Mouse (Mus musculus): ENCODE data around the gene Cd24a. TPM values are rescaled to one million over a fixed set of nuclear protein-coding genes. Genes with fewer than 3 reads are reported as not detected.

Cd24a gene
- polyA plus RNA-seq, 1 experiment: 1,229 TPM

DNA sequence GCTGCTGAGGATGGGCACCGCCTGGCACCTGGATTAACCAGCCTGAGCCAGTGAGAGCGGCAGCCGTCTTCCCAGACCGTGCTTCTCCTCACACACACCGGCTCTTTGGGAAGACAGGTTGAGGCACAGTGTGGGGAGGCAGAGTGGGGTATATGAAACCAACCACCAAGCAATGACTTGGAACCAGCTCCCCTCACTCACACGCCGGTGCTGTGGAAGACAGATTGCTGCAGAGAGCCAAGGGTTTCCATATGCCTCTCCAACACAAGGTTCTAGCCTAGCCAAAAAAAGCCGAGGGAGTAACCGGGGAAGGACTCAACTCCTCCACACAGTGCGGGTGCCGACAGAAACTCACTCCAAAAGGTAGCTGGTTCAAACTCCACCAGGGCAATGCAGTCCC, 18.8 kb upstream of the Cd24a start:
- no peak for TF ChIP-seq POLR2A (IDR thresholded peaks at IDR 0.05; ENCODE audit: borderline replicate concordance, extremely low read depth, insufficient read depth, insufficient read length, poor library complexity, severe bottlenecking)
- TF ChIP-seq CTCF (IDR thresholded peaks at IDR 0.05; ENCODE audit: borderline replicate concordance, extremely low read depth, insufficient read depth, insufficient read length): no peak
- peak; percentile 39 for DNase-seq (ENCODE audit: low read depth)

GRCm38 (mm10) chr10:43560765-43561164, 17.3 kb upstream of the Cd24a start:
- TF ChIP-seq CTCF (IDR thresholded peaks at IDR 0.05; ENCODE audit: borderline replicate concordance, extremely low read depth, insufficient read depth, insufficient read length) (no peak; the same call in 1 of the 2 replicates), POLR2A (IDR thresholded peaks at IDR 0.05; ENCODE audit: borderline replicate concordance, extremely low read depth, insufficient read depth, insufficient read length, poor library complexity, severe bottlenecking) (no peak)
- DNase-seq (ENCODE audit: low read depth): no peak

DNA sequence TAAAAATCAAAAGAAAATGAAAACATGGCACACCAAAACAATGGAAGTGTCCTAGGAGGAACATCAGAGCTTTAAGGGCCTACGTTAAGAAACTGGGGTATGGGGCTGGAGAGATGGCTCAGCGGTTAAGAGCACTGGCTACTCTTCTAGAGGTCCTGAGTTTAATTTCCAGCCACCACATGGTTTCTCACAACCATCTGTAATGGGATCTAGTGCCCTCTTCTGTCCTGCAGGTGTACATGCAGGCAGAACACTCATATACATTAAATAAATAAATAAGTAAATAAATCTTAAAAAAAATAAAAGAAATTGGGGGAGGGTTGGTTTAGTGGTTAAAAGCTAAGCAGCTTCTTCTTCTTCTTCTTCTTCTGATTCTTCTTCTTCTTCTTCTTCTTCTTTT, 16.8 kb upstream of the Cd24a start:
- no peak for DNase-seq (ENCODE audit: low read depth)
- TF ChIP-seq CTCF (IDR thresholded peaks at IDR 0.05; ENCODE audit: borderline replicate concordance, extremely low read depth, insufficient read depth, insufficient read length): no peak
- TF ChIP-seq POLR2A (IDR thresholded peaks at IDR 0.05; ENCODE audit: borderline replicate concordance, extremely low read depth, insufficient read depth, insufficient read length, poor library complexity, severe bottlenecking): no peak

- no peak for TF ChIP-seq POLR2A (IDR thresholded peaks at IDR 0.05; ENCODE audit: borderline replicate concordance, extremely low read depth, insufficient read depth, insufficient read length, poor library complexity, severe bottlenecking)
- DNase-seq (ENCODE audit: low read depth): no peak
These were observed 3.7 kb upstream of the Cd24a start for GRCm38 (mm10) chr10:43574352-43574751.

- DNase-seq (ENCODE audit: low read depth): peak; percentile 92
- no peak for TF ChIP-seq POLR2A (IDR thresholded peaks at IDR 0.05; ENCODE audit: borderline replicate concordance, extremely low read depth, insufficient read depth, insufficient read length, poor library complexity, severe bottlenecking)
- peak; percentile 82; the same call in 1 of the 2 replicates for TF ChIP-seq CTCF (IDR thresholded peaks at IDR 0.05; ENCODE audit: borderline replicate concordance, extremely low read depth, insufficient read depth, insufficient read length)
These were observed 3.1 kb upstream of the Cd24a start for GRCm38 (mm10) chr10:43574956-43575355.

- TF ChIP-seq POLR2A (IDR thresholded peaks at IDR 0.05; ENCODE audit: borderline replicate concordance, extremely low read depth, insufficient read depth, insufficient read length, poor library complexity, severe bottlenecking): no peak
- TF ChIP-seq CTCF (IDR thresholded peaks at IDR 0.05; ENCODE audit: borderline replicate concordance, extremely low read depth, insufficient read depth, insufficient read length): no peak
- DNase-seq (ENCODE audit: low read depth): peak; percentile 45
These were observed 636 bp upstream of the Cd24a start for GRCm38 (mm10) chr10:43577299-43577996.

- TF ChIP-seq POLR2A (IDR thresholded peaks at IDR 0.05; ENCODE audit: borderline replicate concordance, extremely low read depth, insufficient read depth, insufficient read length, poor library complexity, severe bottlenecking) (no peak), CTCF (IDR thresholded peaks at IDR 0.05; ENCODE audit: borderline replicate concordance, extremely low read depth, insufficient read depth, insufficient read length) (no peak)
- peak; percentile 80 for DNase-seq (ENCODE audit: low read depth)
These were observed 276 bp downstream of the Cd24a start for GRCm38 (mm10) chr10:43578366-43578753.

GRCm38 (mm10) chr10:43578754-43579380, 783 bp downstream of the Cd24a start:
- DNase-seq (ENCODE audit: low read depth): peak; percentile 95
- TF ChIP-seq CTCF (IDR thresholded peaks at IDR 0.05; ENCODE audit: borderline replicate concordance, extremely low read depth, insufficient read depth, insufficient read length): no peak
- peak; percentile 83 for TF ChIP-seq POLR2A (IDR thresholded peaks at IDR 0.05; ENCODE audit: borderline replicate concordance, extremely low read depth, insufficient read depth, insufficient read length, poor library complexity, severe bottlenecking)

DNA sequence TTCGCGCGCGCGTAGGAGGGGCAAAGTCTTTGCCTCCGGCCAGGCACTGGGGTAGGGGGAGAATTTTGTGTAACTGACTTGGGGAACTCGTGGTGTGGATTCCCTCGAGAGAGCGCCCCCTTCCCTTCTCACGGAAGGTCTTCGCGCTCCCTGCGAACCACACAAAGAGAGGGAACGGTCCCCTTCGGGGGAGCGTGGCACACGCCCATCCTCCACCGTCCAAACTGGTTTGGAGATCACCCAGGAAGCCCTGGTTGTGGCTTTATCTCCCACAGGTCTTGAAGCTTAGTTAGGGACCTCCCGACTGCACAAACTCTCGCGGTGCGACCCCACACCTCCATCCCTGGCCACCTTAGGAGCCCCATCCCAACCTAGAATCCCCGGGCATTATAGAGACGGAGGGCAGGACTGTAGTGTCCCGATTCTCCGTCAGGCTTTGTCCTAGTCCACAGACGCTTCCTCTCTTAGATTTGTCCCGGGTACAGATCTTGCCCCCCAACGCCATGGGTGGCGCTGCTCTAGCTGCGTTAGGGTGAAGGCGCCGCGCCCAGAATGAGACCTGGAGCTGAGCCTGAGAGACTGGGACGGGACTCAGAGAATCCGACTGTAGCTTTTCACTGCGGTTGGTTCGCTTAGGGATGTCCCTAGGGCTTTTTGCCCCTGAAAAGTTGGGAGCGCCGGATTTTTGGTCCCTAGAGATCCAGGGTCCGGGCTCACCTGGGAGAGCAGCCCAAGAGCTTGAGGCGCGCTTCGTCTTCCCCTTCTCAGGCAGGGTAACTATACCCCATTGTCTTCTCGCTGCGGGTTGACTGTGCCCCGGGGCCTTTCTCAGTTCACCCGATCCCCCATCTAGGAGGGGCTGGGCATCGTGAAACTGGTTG, 1.5 kb downstream of the Cd24a start:
- TF ChIP-seq POLR2A (IDR thresholded peaks at IDR 0.05; ENCODE audit: borderline replicate concordance, extremely low read depth, insufficient read depth, insufficient read length, poor library complexity, severe bottlenecking) (peak; percentile 15; the same call in 1 of the 2 replicates), CTCF (IDR thresholded peaks at IDR 0.05; ENCODE audit: borderline replicate concordance, extremely low read depth, insufficient read depth, insufficient read length) (no peak; the same call in 1 of the 2 replicates)
- DNase-seq (ENCODE audit: low read depth): peak; percentile 84

GRCm38 (mm10) chr10:43580649-43581078, 2.6 kb downstream of the Cd24a start:
- TF ChIP-seq POLR2A (IDR thresholded peaks at IDR 0.05; ENCODE audit: borderline replicate concordance, extremely low read depth, insufficient read depth, insufficient read length, poor library complexity, severe bottlenecking) (no peak), CTCF (IDR thresholded peaks at IDR 0.05; ENCODE audit: borderline replicate concordance, extremely low read depth, insufficient read depth, insufficient read length) (no peak)
- DNase-seq (ENCODE audit: low read depth): peak; percentile 96

- peak; percentile 45 for DNase-seq (ENCODE audit: low read depth)
- TF ChIP-seq CTCF (IDR thresholded peaks at IDR 0.05; ENCODE audit: borderline replicate concordance, extremely low read depth, insufficient read depth, insufficient read length) (no peak), POLR2A (IDR thresholded peaks at IDR 0.05; ENCODE audit: borderline replicate concordance, extremely low read depth, insufficient read depth, insufficient read length, poor library complexity, severe bottlenecking) (no peak)
These were observed 3.2 kb downstream of the Cd24a start for GRCm38 (mm10) chr10:43581260-43581659.
